Mouse (Mus musculus) testis, adult 2 months (tissue): ENCODE measurements at regions not wholly inside any gene's neighbourhood (a gene's known extent, or its start where the extent isn't known, plus 50 kb on each side); places are given as distances from the start of the nearest gene placed in this dataset.

Source experiments
- H3K27ac ChIP-seq: fragments of 200-500 bp; 2 replicates; pipeline ENCODE4 v1.5.1; 2012; ENCODE audit warnings: low read depth, low read length; ENCODE audit not compliant: control insufficient read depth, insufficient read depth
- H3K27me3 ChIP-seq: fragments of 200-500 bp; 2 replicates; pipeline ENCODE4 v1.6.1; 2012; ENCODE audit warnings: mild to moderate bottlenecking, low read length, moderate library complexity; ENCODE audit not compliant: control insufficient read depth, insufficient read depth
- H3K36me3 ChIP-seq: fragments of 200-500 bp; 2 replicates; pipeline ENCODE4 v1.6.1; 2012; ENCODE audit warnings: mild to moderate bottlenecking, low read length; ENCODE audit not compliant: control insufficient read depth, insufficient read depth
- H3K4me1 ChIP-seq: fragments of 200-500 bp; 2 replicates; pipeline ENCODE4 v1.6.1; 2012; ENCODE audit warnings: low read length; ENCODE audit not compliant: control insufficient read depth, insufficient read depth
- H3K4me3 ChIP-seq: fragments of 200-500 bp; 2 replicates; pipeline ENCODE4 v1.5.1; 2012; ENCODE audit warnings: low read depth, mild to moderate bottlenecking, low read length, moderate library complexity, mixed read lengths; ENCODE audit not compliant: control insufficient read depth
- CTCF ChIP-seq: fragments of 200-500 bp; IDR thresholded peaks from 2 replicates; pipeline ENCODE4 v1.5.1; 2012; ENCODE audit warnings: low read depth, mild to moderate bottlenecking, inconsistent platforms, low read length, moderate library complexity; ENCODE audit not compliant: control insufficient read depth, insufficient read depth, insufficient replicate concordance
- POLR2A ChIP-seq: fragments of 200-500 bp; IDR thresholded peaks from 2 replicates; pipeline ENCODE4 v1.6.1; 2012; ENCODE audit warnings: low read depth, mild to moderate bottlenecking, inconsistent platforms, low read length, moderate library complexity; ENCODE audit not compliant: control insufficient read depth

DNA sequence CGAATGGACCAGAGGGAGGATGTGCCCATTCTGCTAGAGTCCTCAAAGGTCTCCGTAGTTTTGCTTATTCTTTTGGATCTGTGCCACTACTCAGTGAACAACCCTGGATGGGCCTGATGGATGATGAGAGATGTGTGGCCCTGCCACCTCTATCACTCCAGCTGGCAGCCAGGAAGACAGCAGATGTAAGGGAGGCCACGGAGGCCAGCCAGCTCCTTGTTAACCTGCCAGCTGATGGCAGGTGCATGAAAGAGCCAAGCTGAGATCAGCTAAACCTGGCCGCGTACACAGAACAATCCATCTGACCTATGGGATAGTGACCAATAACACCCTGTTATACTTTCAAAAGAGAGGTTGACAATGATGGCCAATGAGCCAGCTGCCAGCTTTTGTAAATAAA is 352.6 kb downstream of the Etnk1 start:
- no peak overlapping the region for H3K27ac ChIP-seq
- no peaks in the 10 kb centered on the region for H3K36me3 ChIP-seq
- H3K27me3 ChIP-seq: no peaks in the 10 kb centered on the region
- no peaks in the 10 kb centered on the region for H3K4me1 ChIP-seq
- H3K4me3 ChIP-seq: no peak overlapping the region
- TF ChIP-seq POLR2A: no peak
- TF ChIP-seq CTCF: no peak

DNA sequence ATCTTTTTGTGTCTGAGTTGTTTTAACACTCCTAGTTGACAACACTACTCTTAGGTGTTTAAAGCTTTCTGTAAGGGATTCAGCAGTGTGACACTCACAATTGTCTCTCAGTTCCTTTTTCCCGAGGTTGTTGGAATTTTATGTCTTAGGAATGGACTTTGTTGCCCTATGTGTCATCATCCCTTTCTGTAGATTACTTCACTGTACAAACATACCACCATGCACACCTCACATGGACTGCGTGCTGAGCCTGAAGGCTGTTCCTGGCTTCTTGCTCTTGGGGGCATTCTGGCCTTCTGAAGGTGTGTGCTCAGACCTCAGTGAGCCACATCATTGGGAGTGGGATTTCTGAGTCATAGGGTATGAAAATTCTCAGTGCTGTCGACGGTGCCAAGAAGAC is 358.1 kb downstream of the Etnk1 start:
- H3K4me1 ChIP-seq: no peaks in the 10 kb centered on the region
- no peaks in the 10 kb centered on the region for H3K36me3 ChIP-seq

DNA sequence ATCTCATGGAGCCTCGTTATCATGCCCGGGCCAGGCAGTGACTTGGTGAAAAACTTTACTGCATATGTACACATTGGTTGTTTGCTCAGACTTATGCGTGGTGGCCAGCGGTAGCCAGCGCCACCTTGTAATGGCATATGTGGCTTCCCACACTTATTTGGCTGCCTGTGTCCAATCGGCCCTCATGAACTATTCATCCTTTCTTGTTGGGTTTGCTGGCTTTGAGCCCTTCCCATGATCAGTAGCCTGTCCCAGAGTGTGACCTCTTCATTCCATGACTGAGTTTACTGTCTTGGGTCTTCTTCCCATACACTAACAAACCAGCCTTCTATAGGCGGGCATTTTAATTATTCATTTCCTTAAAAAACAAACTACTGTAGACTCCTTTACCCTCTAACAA is 361.9 kb downstream of the Etnk1 start:
- H3K4me1 ChIP-seq: no peaks in the 10 kb centered on the region
- H3K4me3 ChIP-seq: no peak overlapping the region
- no peaks in the 10 kb centered on the region for H3K27me3 ChIP-seq
- no peak overlapping the region for H3K27ac ChIP-seq
- TF ChIP-seq CTCF: no peak
- TF ChIP-seq POLR2A: no peak
- no peaks in the 10 kb centered on the region for H3K36me3 ChIP-seq

More for the DNA sequence above, 358.1 kb downstream of the Etnk1 start:
- Histone ChIP-seq H3K27me3 (no peaks in the 10 kb centered on the region), H3K4me3 (no peak overlapping the region), H3K27ac (no peak overlapping the region)
- no peak for TF ChIP-seq POLR2A
- TF ChIP-seq CTCF: no peak

DNA sequence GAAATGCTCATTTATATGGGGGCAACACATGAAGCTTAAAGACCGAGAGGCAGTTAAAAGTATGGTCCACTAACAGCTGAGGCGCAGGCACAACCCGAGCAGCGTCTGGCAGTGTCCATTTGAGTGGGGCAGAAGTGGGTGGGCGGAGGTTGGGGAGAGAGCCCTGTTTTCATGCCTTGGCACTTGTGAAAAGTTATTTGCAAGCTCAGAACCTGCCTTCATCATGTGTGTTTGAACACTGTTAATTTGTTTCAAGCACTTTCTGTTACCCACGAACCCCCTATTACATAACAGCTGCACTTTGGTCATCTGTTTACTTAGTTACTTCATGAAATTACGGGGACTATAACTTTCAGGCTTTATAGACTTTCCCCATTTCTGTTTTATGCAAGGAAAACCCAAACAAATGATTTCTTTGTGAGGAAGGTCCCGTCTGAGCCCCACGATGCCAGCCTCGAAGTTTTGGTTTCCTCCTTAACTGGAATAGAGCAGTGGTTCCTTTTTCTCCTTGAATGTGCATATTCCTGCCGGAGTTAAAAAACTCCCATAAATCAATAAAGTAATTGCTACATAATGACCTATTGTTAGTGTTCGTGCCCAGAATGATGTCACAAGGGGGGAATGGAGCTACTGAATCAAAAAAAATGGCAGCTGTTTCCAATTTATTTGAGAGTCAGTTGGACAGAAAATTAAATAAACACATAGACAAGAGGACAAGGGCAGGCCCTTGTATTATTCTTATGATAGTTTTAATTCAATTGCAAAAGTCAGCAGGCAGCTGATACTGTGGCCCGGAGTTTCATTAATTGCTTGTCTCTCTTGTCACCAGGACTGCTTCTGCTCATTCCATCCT is 363.6 kb downstream of the Etnk1 start:
- H3K36me3 ChIP-seq: no peaks in the 10 kb centered on the region
- no peak overlapping the region for H3K27ac ChIP-seq
- TF ChIP-seq CTCF: no peak
- TF ChIP-seq POLR2A: no peak
- no peaks in the 10 kb centered on the region for H3K27me3 ChIP-seq
- H3K4me1 ChIP-seq: no peaks in the 10 kb centered on the region
- no peak overlapping the region for H3K4me3 ChIP-seq

DNA sequence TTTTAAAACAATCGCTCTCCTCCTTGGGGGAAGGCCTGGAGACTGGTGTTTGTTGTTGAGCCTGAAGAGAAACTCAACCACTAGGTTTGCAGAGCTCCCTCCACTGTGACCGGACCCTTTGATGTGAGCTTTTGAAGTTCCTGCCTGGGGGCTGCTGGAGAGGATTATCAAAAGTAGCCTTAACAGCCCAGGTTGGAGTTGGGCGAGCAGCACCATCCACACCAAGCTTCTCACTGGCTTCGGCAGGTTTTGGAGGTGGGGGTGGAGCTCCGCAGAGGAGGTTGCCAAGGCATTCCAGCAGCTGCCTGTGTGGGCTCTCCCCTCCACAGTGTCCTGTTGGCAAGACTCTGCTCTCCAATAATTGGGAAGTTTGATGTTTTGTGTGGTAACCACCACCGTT is 364.5 kb downstream of the Etnk1 start:
- H3K27ac ChIP-seq: no peak overlapping the region

DNA sequence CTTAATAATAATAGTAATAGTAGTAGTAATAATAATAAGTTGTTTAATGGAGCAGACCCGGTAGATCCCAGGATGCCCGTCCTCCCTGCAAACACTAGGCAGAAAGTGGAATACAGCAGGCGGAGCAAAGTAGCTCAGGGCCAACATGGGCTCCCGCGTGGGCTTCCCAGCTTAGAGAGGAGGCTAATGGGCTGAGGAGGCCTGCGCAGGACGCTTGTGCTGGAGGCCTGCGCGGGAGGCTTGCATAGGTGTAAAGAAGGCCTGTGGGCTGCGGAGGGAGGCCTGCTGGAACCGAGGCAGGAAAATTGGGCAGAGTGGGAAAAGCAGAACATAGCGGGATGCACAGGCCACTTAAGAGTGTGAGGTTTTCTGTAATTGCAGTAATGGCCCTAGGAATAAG is 365.4 kb downstream of the Etnk1 start:
- Histone ChIP-seq H3K27me3 (no peaks in the 10 kb centered on the region), H3K27ac (no peak overlapping the region), H3K4me3 (no peak overlapping the region), H3K36me3 (no peaks in the 10 kb centered on the region), H3K4me1 (no peaks in the 10 kb centered on the region)
- no peak for TF ChIP-seq CTCF
- TF ChIP-seq POLR2A: no peak

More for the DNA sequence above, 364.5 kb downstream of the Etnk1 start:
- no peaks in the 10 kb centered on the region for H3K27me3 ChIP-seq
- H3K4me1 ChIP-seq: no peaks in the 10 kb centered on the region
- TF ChIP-seq POLR2A: no peak
- TF ChIP-seq CTCF: no peak
- H3K36me3 ChIP-seq: no peaks in the 10 kb centered on the region
- H3K4me3 ChIP-seq: no peak overlapping the region

DNA sequence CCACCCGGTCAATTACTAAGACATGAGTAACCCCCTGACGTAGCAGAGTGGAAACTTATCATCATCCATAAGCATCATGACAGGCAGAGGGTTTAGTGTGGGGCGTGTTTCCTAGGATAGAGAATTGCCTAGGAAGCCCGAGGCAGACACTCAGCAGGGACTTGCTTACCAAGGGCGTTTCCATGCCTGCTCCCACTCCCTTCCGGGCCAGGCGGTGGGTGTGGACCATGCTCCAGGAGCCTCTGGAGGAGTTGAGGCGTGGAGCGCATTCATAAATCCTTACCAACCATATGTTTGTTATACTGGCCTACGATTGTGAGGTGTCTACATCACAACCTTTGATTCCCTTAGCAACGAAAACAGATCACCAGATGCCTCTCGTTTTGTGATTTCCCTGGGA is 368.2 kb downstream of the Etnk1 start:
- Histone ChIP-seq H3K27me3 (no peaks in the 10 kb centered on the region), H3K27ac (no peak overlapping the region), H3K4me3 (0 out of 2 replicates have a peak overlapping the region, but pooled peaks have one; percentile 11), H3K4me1 (no peaks in the 10 kb centered on the region), H3K36me3 (no peaks in the 10 kb centered on the region)
- TF ChIP-seq POLR2A (no peak), CTCF (no peak)
